Mouse (Mus musculus) heart, postnatal 25 days (tissue): ENCODE data around the gene Camkmt. TPM values are rescaled to one million over a fixed set of nuclear protein-coding genes. Genes with fewer than 3 reads are reported as not detected.

Experiments
- total RNA-seq, 2 experiments: library from RNA; stranded (reverse); gene quantifications; 2 replicates each; pipeline ENCODE4 v1.2.3; 2021

Camkmt gene
- total RNA-seq, 2 experiments from 2014 or later: 2.2 to 2.5 TPM

Other genes with a start within 250 kb of the Camkmt start
- 100 to 1,000 TPM; 116 to 119 TPM for gene Ppm1b, start 133.8 kb upstream of the Camkmt start, total RNA-seq
- gene Slc3a1, start 62.2 kb upstream of the Camkmt start, total RNA-seq: not detected
- 100 to 1,000 TPM; 147 to 152 TPM for gene Prepl, start 311 bp upstream of the Camkmt start, total RNA-seq